Mouse (Mus musculus): ENCODE results near the gene Pde7b. TPM values are rescaled to one million over a fixed set of nuclear protein-coding genes. Genes with fewer than 3 reads are reported as not detected.

Gene Pde7b
- polyA plus RNA-seq, 1 experiment from 2014 or later: 2.5 TPM

- ATAC-seq (ENCODE audit: low FRiP score): no peak
- Histone ChIP-seq H3K27ac (no peak overlapping the region), H3K4me2 (no peak overlapping the region), H3K9ac (no peak overlapping the region), H3K27me3 (no peaks in the 10 kb centered on the region), H3K9me3 (no peaks in the 10 kb centered on the region), H3K4me1 (peaks cover 7% of the 10 kb centered on the region; the same call in 1 of the 2 replicates), H3K36me3 (replicated peaks) (no peaks in the 10 kb centered on the region), H3K4me3 (replicated peaks) (no peak overlapping the region)
- WGBS: 84% methylated on average over 4 of the region's 4 CpGs
Measured at GRCm38 (mm10) chr10:20495051-20495450, 229.8 kb downstream of the Pde7b start.

DNA sequence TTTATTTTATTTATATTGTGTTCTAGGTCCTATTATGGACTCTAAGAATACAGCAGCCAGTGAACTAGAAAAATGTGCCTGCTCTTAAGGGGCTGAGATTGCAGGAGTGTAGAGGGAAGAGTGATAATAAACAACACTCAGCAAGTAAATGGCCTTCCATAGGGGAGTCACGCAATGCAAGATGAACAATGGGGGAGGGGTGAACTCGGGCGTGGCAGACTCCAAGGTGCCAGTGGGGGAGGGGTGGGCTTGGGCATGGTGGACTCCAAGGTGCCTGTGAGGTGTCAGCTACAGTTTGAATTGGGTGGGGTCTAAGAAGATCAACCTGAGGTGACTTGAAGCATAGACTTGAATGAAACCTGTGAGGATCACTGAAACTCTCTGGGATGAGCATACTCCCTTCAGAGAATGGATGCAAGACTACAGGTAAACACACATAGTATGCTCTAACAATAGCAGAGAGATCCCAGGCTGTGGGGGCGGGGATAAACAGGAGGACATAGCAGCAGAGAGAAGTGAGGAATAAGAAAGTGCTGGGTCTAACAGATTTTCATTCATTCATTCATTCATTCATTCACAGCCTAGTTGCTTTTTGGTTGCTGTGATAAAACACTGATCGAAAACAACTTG, 230.9 kb downstream of the Pde7b start:
- WGBS: 88% methylated on average over 5 of the region's 5 CpGs
- Histone ChIP-seq H3K9me3 (no peaks in the 10 kb centered on the region), H3K4me2 (no peak overlapping the region), H3K9ac (no peak overlapping the region), H3K27me3 (no peaks in the 10 kb centered on the region), H3K27ac (no peak overlapping the region), H3K4me3 (replicated peaks) (no peak overlapping the region), H3K4me1 (peaks cover 7% of the 10 kb centered on the region; the same call in 1 of the 2 replicates), H3K36me3 (replicated peaks) (no peaks in the 10 kb centered on the region)
- no peak for ATAC-seq (ENCODE audit: low FRiP score)

GRCm38 (mm10) chr10:20492216-20492964, 232.5 kb downstream of the Pde7b start:
- Histone ChIP-seq H3K27ac (peak overlapping the region; percentile 56; the same call in 1 of the 2 replicates), H3K4me3 (replicated peaks) (no peak overlapping the region), H3K9me3 (no peaks in the 10 kb centered on the region), H3K4me1 (peaks cover 7% of the 10 kb centered on the region; the same call in 1 of the 2 replicates), H3K27me3 (no peaks in the 10 kb centered on the region), H3K9ac (no peak overlapping the region), H3K4me2 (no peak overlapping the region), H3K36me3 (replicated peaks) (no peaks in the 10 kb centered on the region)
- ATAC-seq (ENCODE audit: low FRiP score): no peak
- WGBS: 63% methylated on average over 11 of the region's 11 CpGs

- 61% methylated on average over 1 of the region's 1 CpGs for WGBS
- H3K4me1 ChIP-seq: peaks cover 7% of the 10 kb centered on the region; the same call in 1 of the 2 replicates
- 0 out of 2 replicates have a peak, but pooled peaks have one; percentile 17 for ATAC-seq (ENCODE audit: low FRiP score)
Measured at GRCm38 (mm10) chr10:20490775-20491174, 234.1 kb downstream of the Pde7b start.

GRCm38 (mm10) chr10:20490281-20490680, 234.6 kb downstream of the Pde7b start:
- peaks cover 3% of the 10 kb centered on the region; the same call in 1 of the 2 replicates for H3K4me1 ChIP-seq
- no peaks in the 10 kb centered on the region for H3K36me3 ChIP-seq (replicated peaks)

More at GRCm38 (mm10) chr10:20490775-20491174, 234.1 kb downstream of the Pde7b start:
- no peaks in the 10 kb centered on the region for H3K9me3 ChIP-seq
- no peaks in the 10 kb centered on the region for H3K27me3 ChIP-seq
- H3K27ac ChIP-seq: no peak overlapping the region
- H3K36me3 ChIP-seq (replicated peaks): no peaks in the 10 kb centered on the region
- no peak overlapping the region for H3K9ac ChIP-seq
- no peak overlapping the region for H3K4me2 ChIP-seq
- H3K4me3 ChIP-seq (replicated peaks): no peak overlapping the region

GRCm38 (mm10) chr10:20486461-20487253, 238.2 kb downstream of the Pde7b start:
- no peak overlapping the region for H3K9ac ChIP-seq
- no peak overlapping the region for H3K4me3 ChIP-seq (replicated peaks)
- 85% methylated on average over 19 of the region's 19 CpGs for WGBS
- H3K4me1 ChIP-seq: no peaks in the 10 kb centered on the region
- no peak overlapping the region for H3K4me2 ChIP-seq
- ATAC-seq (ENCODE audit: low FRiP score): no peak
- H3K9me3 ChIP-seq: no peaks in the 10 kb centered on the region
- H3K27me3 ChIP-seq: no peaks in the 10 kb centered on the region
- no peak overlapping the region for H3K27ac ChIP-seq
- no peaks in the 10 kb centered on the region for H3K36me3 ChIP-seq (replicated peaks)

More at GRCm38 (mm10) chr10:20490281-20490680, 234.6 kb downstream of the Pde7b start:
- no peaks in the 10 kb centered on the region for H3K27me3 ChIP-seq
- 81% methylated on average over 8 of the region's 8 CpGs for WGBS
- no peaks in the 10 kb centered on the region for H3K9me3 ChIP-seq
- no peak for ATAC-seq (ENCODE audit: low FRiP score)
- H3K4me3 ChIP-seq (replicated peaks): no peak overlapping the region
- no peak overlapping the region for H3K9ac ChIP-seq
- no peak overlapping the region for H3K4me2 ChIP-seq
- no peak overlapping the region for H3K27ac ChIP-seq

DNA sequence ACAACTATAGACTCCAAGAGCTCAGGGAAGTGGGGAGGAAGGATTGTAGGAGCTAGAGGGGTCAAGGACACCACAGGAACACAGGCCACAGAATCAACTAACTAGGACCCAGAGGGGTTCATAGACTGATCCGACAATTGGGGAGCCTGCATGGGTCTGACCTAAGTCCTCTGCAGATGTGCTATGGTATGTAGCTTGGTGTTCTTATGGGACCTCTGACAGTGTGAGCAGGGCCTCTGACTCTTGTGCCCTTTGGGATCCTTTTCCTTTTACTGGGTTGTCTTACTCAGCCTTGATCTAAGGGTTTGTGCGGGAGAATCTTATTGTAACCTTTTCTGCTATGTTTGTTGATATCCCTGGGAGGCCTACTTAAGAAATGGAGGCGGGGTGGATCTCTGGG, 239.1 kb downstream of the Pde7b start:
- no peaks in the 10 kb centered on the region for H3K9me3 ChIP-seq
- WGBS: 81% methylated on average over 3 of the region's 3 CpGs
- ATAC-seq (ENCODE audit: low FRiP score): no peak
- no peak overlapping the region for H3K9ac ChIP-seq
- no peaks in the 10 kb centered on the region for H3K36me3 ChIP-seq (replicated peaks)
- H3K27me3 ChIP-seq: no peaks in the 10 kb centered on the region
- no peaks in the 10 kb centered on the region for H3K4me1 ChIP-seq
- H3K4me3 ChIP-seq (replicated peaks): no peak overlapping the region
- no peak overlapping the region for H3K27ac ChIP-seq
- H3K4me2 ChIP-seq: no peak overlapping the region

GRCm38 (mm10) chr10:20479481-20479880, 245.4 kb downstream of the Pde7b start:
- no peak overlapping the region for H3K27ac ChIP-seq
- H3K9me3 ChIP-seq: no peaks in the 10 kb centered on the region
- no peaks in the 10 kb centered on the region for H3K27me3 ChIP-seq
- no peak overlapping the region for H3K4me3 ChIP-seq (replicated peaks)
- no peaks in the 10 kb centered on the region for H3K36me3 ChIP-seq (replicated peaks)
- ATAC-seq (ENCODE audit: low FRiP score): no peak
- H3K9ac ChIP-seq: no peak overlapping the region
- H3K4me1 ChIP-seq: peaks cover 7% of the 10 kb centered on the region; the same call in 1 of the 2 replicates
- no peak overlapping the region for H3K4me2 ChIP-seq
- 86% methylated on average over 8 of the region's 8 CpGs for WGBS

GRCm38 (mm10) chr10:20478456-20478855, 246.4 kb downstream of the Pde7b start:
- 90% methylated on average over 8 of the region's 8 CpGs for WGBS
- Histone ChIP-seq H3K27ac (no peak overlapping the region), H3K4me3 (replicated peaks) (no peak overlapping the region), H3K36me3 (replicated peaks) (no peaks in the 10 kb centered on the region), H3K9me3 (no peaks in the 10 kb centered on the region), H3K9ac (no peak overlapping the region), H3K4me2 (no peak overlapping the region), H3K27me3 (no peaks in the 10 kb centered on the region), H3K4me1 (peaks cover 13% of the 10 kb centered on the region)
- ATAC-seq (ENCODE audit: low FRiP score): no peak

GRCm38 (mm10) chr10:20474831-20475230, 250.0 kb downstream of the Pde7b start:
- no peaks in the 10 kb centered on the region for H3K9me3 ChIP-seq
- peak overlapping the region; percentile 59 for H3K27ac ChIP-seq
- H3K36me3 ChIP-seq (replicated peaks): no peaks in the 10 kb centered on the region
- H3K4me1 ChIP-seq: peaks cover 13% of the 10 kb centered on the region
- peak; percentile 87 for ATAC-seq (ENCODE audit: low FRiP score)
- H3K4me2 ChIP-seq: no peak overlapping the region
- H3K27me3 ChIP-seq: no peaks in the 10 kb centered on the region
- no peak overlapping the region for H3K9ac ChIP-seq
- WGBS: 37% methylated on average over 7 of the region's 7 CpGs
- H3K4me3 ChIP-seq (replicated peaks): no peak overlapping the region

- H3K27ac ChIP-seq: peak overlapping the region; percentile 59; the same call in 1 of the 2 replicates
- 84% methylated on average over 9 of the region's 9 CpGs for WGBS
Measured at GRCm38 (mm10) chr10:20474036-20474435, 250.8 kb downstream of the Pde7b start.

DNA sequence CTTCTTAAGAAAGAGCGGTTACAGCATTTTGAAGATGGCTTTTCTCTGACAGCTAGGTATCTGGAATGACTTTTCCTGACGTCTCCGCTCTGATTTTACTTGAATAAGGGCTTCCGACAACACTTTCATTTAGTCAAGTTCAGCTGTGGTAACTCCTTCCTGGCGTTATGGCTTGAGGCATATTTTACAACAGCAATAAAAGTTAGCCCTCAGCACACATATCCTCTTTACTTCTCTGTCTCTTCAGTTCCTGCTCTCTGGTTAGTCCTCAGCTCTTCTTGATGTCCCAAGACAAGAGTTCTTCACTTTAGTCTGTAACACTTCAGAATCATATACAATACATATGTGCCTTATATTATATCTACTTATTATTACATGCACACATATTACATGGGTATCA, 251.4 kb downstream of the Pde7b start:
- no peak overlapping the region for H3K27ac ChIP-seq
- no peak overlapping the region for H3K4me2 ChIP-seq
- peaks cover 13% of the 10 kb centered on the region for H3K4me1 ChIP-seq
- H3K36me3 ChIP-seq (replicated peaks): no peaks in the 10 kb centered on the region
- no peak for ATAC-seq (ENCODE audit: low FRiP score)
- H3K9me3 ChIP-seq: no peaks in the 10 kb centered on the region
- H3K27me3 ChIP-seq: no peaks in the 10 kb centered on the region
- no peak overlapping the region for H3K9ac ChIP-seq
- WGBS: 92% methylated on average over 5 of the region's 5 CpGs
- H3K4me3 ChIP-seq (replicated peaks): no peak overlapping the region

More at GRCm38 (mm10) chr10:20474036-20474435, 250.8 kb downstream of the Pde7b start:
- H3K9me3 ChIP-seq: no peaks in the 10 kb centered on the region
- no peak overlapping the region for H3K4me2 ChIP-seq
- H3K36me3 ChIP-seq (replicated peaks): no peaks in the 10 kb centered on the region
- no peak overlapping the region for H3K4me3 ChIP-seq (replicated peaks)
- H3K4me1 ChIP-seq: peaks cover 13% of the 10 kb centered on the region
- no peak overlapping the region for H3K9ac ChIP-seq
- H3K27me3 ChIP-seq: no peaks in the 10 kb centered on the region
- ATAC-seq (ENCODE audit: low FRiP score): no peak
